Mouse (Mus musculus): ENCODE data around the gene Hoxb4. TPM values are rescaled to one million over a fixed set of nuclear protein-coding genes. Genes with fewer than 3 reads are reported as not detected.

Gene Hoxb4
- total RNA-seq, 2 experiments from 2014 or later = 1.3 TPM; not detected in 1

GRCm38 (mm10) chr11:96311097-96311496 is 7.0 kb upstream of the Hoxb4 start:
- no peak for ATAC-seq (replicated peaks; ENCODE audit: low FRiP score, poor library complexity, severe bottlenecking)

GRCm38 (mm10) chr11:96311520-96312417 is 6.3 kb upstream of the Hoxb4 start:
- ATAC-seq (replicated peaks; ENCODE audit: low FRiP score, poor library complexity, severe bottlenecking) = no peak

- ATAC-seq (replicated peaks; ENCODE audit: low FRiP score, poor library complexity, severe bottlenecking) = no peak
These were observed 4.9 kb upstream of the Hoxb4 start for GRCm38 (mm10) chr11:96313134-96313533.

- no peak for ATAC-seq (replicated peaks; ENCODE audit: low FRiP score, poor library complexity, severe bottlenecking)
These were observed 4.2 kb upstream of the Hoxb4 start for GRCm38 (mm10) chr11:96313806-96314428.

GRCm38 (mm10) chr11:96314671-96315343 is 3.3 kb upstream of the Hoxb4 start:
- ATAC-seq (replicated peaks; ENCODE audit: low FRiP score, poor library complexity, severe bottlenecking) = no peak

- ATAC-seq (replicated peaks; ENCODE audit: low FRiP score, poor library complexity, severe bottlenecking) = no peak
These were observed 2.8 kb upstream of the Hoxb4 start for GRCm38 (mm10) chr11:96315344-96315681.

GRCm38 (mm10) chr11:96316696-96317607 is 1.1 kb upstream of the Hoxb4 start:
- no peak for ATAC-seq (replicated peaks; ENCODE audit: low FRiP score, poor library complexity, severe bottlenecking)

GRCm38 (mm10) chr11:96318368-96319070 is 452 bp downstream of the Hoxb4 start:
- ATAC-seq (replicated peaks; ENCODE audit: low FRiP score, poor library complexity, severe bottlenecking) = no peak

- no peak for ATAC-seq (replicated peaks; ENCODE audit: low FRiP score, poor library complexity, severe bottlenecking)
These were observed 1.2 kb downstream of the Hoxb4 start for GRCm38 (mm10) chr11:96319071-96319902.

- no peak for ATAC-seq (replicated peaks; ENCODE audit: low FRiP score, poor library complexity, severe bottlenecking)
These were observed 1.8 kb downstream of the Hoxb4 start for GRCm38 (mm10) chr11:96319910-96320309.

- ATAC-seq (replicated peaks; ENCODE audit: low FRiP score, poor library complexity, severe bottlenecking) = no peak
These were observed 2.6 kb downstream of the Hoxb4 start for GRCm38 (mm10) chr11:96320688-96321087.

GRCm38 (mm10) chr11:96321846-96322245 is 3.8 kb downstream of the Hoxb4 start:
- ATAC-seq (replicated peaks; ENCODE audit: low FRiP score, poor library complexity, severe bottlenecking) = no peak

- ATAC-seq (replicated peaks; ENCODE audit: low FRiP score, poor library complexity, severe bottlenecking) = no peak
These were observed 4.7 kb downstream of the Hoxb4 start for GRCm38 (mm10) chr11:96322738-96323137.

- ATAC-seq (replicated peaks; ENCODE audit: low FRiP score, poor library complexity, severe bottlenecking) = no peak
These were observed 5.1 kb downstream of the Hoxb4 start, which contains the start of gene Hoxb3 for GRCm38 (mm10) chr11:96323154-96323553. Hoxb3 (plus strand) TSS chr11:96323326.

GRCm38 (mm10) chr11:96324125-96324524 is 6.1 kb downstream of the Hoxb4 start:
- no peak for ATAC-seq (replicated peaks; ENCODE audit: low FRiP score, poor library complexity, severe bottlenecking)

- no peak for ATAC-seq (replicated peaks; ENCODE audit: low FRiP score, poor library complexity, severe bottlenecking)
These were observed 6.9 kb downstream of the Hoxb4 start for GRCm38 (mm10) chr11:96324965-96325364.

GRCm38 (mm10) chr11:96325747-96326212 is 7.7 kb downstream of the Hoxb4 start:
- no peak for ATAC-seq (replicated peaks; ENCODE audit: low FRiP score, poor library complexity, severe bottlenecking)

GRCm38 (mm10) chr11:96326705-96327104 is 8.6 kb downstream of the Hoxb4 start:
- no peak for ATAC-seq (replicated peaks; ENCODE audit: low FRiP score, poor library complexity, severe bottlenecking)
